Mouse (Mus musculus): ENCODE measurements around the gene Gm867.

The Gm867 gene

DNA sequence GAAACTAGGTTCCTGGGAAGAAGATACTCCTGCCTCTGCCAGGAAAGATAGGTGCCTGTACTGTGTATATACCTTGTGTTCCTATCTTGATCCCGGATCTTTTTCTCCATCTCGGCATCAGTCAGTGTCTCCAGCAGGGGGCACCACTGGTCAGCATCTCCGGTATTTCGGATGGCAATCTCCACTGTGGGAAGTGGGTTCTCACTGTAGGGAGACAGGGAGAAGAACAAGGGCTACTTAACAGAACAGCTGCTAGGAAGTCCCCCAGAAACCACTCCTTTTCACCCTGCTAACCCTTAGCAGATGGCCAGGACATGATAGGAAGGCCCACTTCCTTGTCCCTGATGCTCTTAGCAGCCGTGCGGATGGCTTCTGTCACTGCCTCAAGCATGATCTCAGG lies 43.1 kb downstream of the Gm867 start:
- peak; percentile 55 for DNase-seq (ENCODE audit: low spot score)

DNA sequence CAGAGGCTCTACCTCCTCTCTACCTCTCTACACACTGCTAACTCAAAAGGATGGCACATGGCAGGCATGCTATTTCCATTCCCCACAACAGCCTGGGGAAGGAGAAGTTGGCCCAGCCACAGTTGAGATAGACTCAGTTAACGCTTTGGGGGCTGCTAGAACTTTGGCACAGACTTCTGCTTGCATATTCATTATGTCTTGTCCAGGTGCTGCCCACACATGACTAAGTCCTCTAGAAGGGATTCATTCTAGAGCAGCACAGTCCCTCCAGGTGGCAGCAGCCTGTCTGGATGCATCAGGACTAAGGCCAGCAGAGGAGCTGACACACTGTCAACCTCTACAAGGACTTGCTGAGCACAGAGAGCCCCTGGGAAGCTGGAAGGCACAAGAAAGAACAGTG lies 44.3 kb downstream of the Gm867 start:
- DNase-seq (ENCODE audit: low spot score), result no peak

DNA sequence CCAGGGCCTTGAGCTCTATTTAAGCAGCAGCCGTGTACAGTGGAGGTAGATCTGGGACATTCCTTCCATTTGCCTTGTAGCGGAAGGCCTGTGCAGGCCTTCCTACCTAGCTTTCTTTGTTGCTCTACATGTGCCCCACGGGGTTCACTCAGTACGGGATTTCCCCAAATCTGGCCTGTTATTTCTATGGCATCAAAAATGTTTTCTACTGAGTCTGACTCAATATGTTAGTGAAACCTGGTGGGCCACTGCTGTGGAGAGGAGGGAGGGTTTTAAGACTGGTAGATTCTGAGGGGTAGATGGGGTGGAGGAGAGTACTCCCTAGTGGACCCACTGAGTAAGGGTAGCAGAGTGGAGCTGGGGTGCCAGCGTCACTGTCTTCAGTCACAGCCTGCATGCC lies 44.7 kb downstream of the Gm867 start:
- no peak for DNase-seq (ENCODE audit: low spot score)

DNA sequence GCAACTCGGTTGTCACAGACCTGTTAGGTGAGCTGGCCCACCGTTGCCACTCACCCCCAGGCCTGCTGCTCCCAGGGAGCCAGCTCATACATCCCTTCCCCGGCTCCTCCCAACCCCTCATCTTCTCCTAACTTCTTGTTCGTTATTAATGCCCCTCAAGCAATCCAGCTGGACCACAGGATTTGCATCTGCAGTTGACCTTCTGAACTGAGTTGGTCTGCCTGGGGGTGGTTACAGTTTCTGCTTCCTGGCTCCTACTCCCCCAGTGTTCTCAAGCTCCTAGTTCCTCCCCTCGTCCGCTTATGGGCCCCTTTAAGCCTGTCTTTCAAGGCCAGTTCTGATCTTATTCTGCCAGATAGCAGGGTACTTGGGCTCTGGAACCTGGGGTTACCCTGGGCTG lies 45.9 kb downstream of the Gm867 start:
- no peak for DNase-seq (ENCODE audit: low spot score)

DNA sequence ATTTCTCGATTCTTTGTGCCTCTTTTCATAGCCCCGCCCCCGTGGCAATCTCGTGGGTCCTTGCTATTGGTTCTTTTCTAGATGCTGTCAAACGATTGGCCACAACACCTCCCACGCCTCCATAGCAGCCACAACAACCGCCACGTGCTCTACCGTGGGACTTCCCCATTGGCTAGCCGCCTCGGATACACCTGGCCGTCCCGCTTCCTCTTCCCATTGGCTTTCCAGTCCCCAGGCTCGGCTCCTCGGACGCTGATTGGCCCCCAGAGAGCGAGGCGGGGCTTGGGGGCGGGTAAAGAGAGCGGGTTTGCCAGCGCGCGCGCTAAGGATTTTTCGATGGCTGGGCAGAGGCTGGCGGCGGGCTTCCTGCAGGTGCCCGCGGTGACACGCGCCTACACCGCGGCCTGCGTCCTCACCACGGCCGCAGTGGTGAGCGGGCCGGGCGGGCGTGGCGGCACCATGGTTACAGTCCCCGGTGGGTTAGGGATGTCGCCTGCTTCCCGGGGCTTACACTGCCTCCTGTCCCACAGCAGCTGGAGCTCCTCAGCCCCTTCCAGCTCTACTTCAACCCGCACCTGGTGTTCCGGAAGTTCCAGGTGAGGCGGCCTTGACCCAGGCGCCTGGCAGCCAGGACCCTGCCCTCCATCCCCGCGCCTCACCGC lies 47.3 kb downstream of the Gm867 start, which contains the start of gene Derl3:
TSS of gene Derl3 (plus strand) at position 325 of the 662 bp plus-strand sequence.
- peak; percentile 76 for DNase-seq (ENCODE audit: low spot score)

DNA sequence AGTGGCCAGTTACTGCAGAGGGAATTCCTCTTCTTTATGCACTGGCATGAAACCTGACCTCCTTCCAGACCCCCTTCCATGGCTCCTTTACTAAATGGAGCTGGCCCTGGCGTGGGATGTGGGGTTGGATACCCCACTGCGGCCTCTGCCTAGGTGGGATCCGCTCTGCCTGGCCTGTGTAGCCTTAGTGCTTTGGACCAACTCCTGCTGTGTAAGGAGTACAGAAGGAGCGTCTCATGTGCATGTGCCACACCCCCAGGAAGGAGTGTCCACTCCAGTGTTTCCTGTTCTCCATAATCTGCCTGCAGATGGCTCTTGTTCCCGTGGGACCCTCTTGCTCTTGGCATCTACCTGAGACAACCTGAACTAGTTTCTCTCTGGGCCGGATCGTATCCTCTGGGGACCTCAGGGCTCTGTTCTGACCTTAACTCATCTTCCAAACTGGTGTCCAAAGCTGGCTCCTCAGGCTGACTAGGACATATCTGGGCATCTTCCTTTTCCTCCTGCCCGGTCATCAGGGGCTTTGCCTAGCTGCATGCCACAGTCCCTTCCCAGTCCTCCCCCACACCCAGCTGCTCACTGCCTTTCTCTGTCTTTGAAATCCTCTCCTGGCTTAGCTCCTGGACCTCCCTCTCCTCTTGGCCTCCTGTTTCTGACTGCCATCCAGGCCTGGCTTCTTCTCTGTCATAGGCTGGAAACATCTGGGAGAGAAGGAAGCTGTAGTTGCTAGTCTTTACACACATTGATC lies 50.9 kb downstream of the Gm867 start:
- DNase-seq (ENCODE audit: low spot score), result no peak
